Comparison of ENCODE assay signal across 9 mouse cellular contexts in the genomic region with DNA sequence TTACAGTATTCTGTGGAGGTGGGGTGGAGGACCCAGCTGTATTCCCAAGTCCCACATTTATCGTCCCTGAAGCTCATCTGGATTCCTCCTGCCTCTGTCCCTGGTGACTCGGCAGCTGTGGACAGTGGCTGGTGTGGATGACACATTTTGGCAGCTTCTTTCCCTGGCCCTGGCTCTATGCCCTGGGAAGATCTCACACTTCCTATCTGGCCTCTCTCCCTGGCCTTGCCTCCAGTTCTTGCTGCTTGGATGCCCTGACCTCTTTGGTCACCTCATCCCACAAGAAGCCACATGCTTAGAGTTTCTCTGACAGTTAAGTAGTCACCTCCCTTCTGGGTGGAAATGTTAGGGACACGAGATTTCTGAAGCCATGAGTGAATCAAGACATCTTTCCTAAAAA. TPM values are rescaled to one million over a fixed set of nuclear protein-coding genes. Genes with fewer than 3 reads are reported as not detected.
A peak's percentile ranks its signal among the peaks of the same experiment; 100 is the strongest.
DNase-seq lines count a peak whose midpoint lies in the region; ATAC-seq and TF ChIP-seq lines count a peak whose summit lies in the region.
"Had no signal": no experiment of that assay in that cellular context is flagged by ENCODE, and none has a peak within 500 bp of the region (broad histone marks: within the 10 kb centered on the region; RNA-seq: fewer than 3 reads in every experiment).

No protein-coding gene starts in this region.

- no peak overlapping the region for H3K4me3 ChIP-seq in liver, adult 2 months (ENCODE audit: insufficient read depth, low read depth, low read length)
- no peak overlapping the region for H3K4me3 ChIP-seq in liver, embryonic 11.5 days (ENCODE audit: low read depth, low read length)

- H3K27me3 ChIP-seq in liver, adult 2 months (ENCODE audit: control insufficient read depth, insufficient read depth, low read length): no peaks in the 10 kb centered on the region
- no peaks in the 10 kb centered on the region for H3K27me3 ChIP-seq in liver, embryonic 11.5 days (replicated peaks; ENCODE audit: control insufficient read depth, insufficient read depth, low read length)

- H3K9ac ChIP-seq in liver, adult 2 months (ENCODE audit: low read depth, low read length): no peak overlapping the region
- no peak overlapping the region for H3K9ac ChIP-seq in liver, embryonic 11.5 days (ENCODE audit: low read depth, low read length)
- H3K9ac ChIP-seq: forebrain, postnatal 0 days had no signal

- no peaks in the 10 kb centered on the region; the same call in 1 of the 2 replicates for H3K4me1 ChIP-seq in liver, adult 2 months (ENCODE audit: control insufficient read depth, insufficient read depth, low read length)
- no peaks in the 10 kb centered on the region for H3K4me1 ChIP-seq in liver, embryonic 11.5 days (replicated peaks; ENCODE audit: control insufficient read depth, insufficient read depth, low read length)

- ATAC-seq in liver, embryonic 11.5 days (replicated peaks; ENCODE audit: low FRiP score): no peak
- ATAC-seq: forebrain, postnatal 0 days had no signal

- 51% methylated on average over 3 of the region's 3 CpGs for WGBS in liver, adult 2 months
- 64% methylated on average over 3 of the region's 3 CpGs for WGBS in liver, embryonic 11.5 days

- no peak for TF ChIP-seq CTCF in liver, adult 2 months (IDR thresholded peaks at IDR 0.05; ENCODE audit: low read depth, low read length)

- no peak for TF ChIP-seq POLR2A in liver, adult 2 months (IDR thresholded peaks at IDR 0.05; ENCODE audit: extremely low read depth, insufficient read depth, low read length)

- H3K79me2 ChIP-seq in liver, adult 2 months (ENCODE audit: control insufficient read depth, insufficient read depth, low read length): no peaks in the 10 kb centered on the region

- H3K4me2 ChIP-seq in liver, embryonic 11.5 days: no peak overlapping the region

- H3K36me3 ChIP-seq in liver, adult 2 months (ENCODE audit: control insufficient read depth, insufficient read depth, low read length): no peaks in the 10 kb centered on the region
- no peaks in the 10 kb centered on the region for H3K36me3 ChIP-seq in liver, embryonic 11.5 days (ENCODE audit: control insufficient read depth, insufficient read depth, low read length)

- H3K9me3 ChIP-seq in liver, embryonic 11.5 days (ENCODE audit: control insufficient read depth, low read length): no peaks in the 10 kb centered on the region

- DNase-seq in cerebellum, adult 11-12 months: peak; percentile 4
- DNase-seq in cerebellum, adult 11 months: no peak
- DNase-seq in liver, adult 2 months (ENCODE audit: extremely low read depth, low read depth, low spot score): peak; percentile 8
- no peak for DNase-seq in liver, embryonic 11.5 days (ENCODE audit: low spot score)
- DNase-seq in heart, adult 8-10 months (ENCODE audit: low spot score): peak; percentile 62
- peak; percentile 67 for DNase-seq in lung, postnatal 14 days
- no peak for DNase-seq in thymus, postnatal 25 days
- DNase-seq in frontal cortex, postnatal 14 days (ENCODE audit: low spot score in 2 of 2): no peak
- DNase-seq: forebrain, postnatal 0 days had no signal

- no peak overlapping the region for H3K27ac ChIP-seq in liver, adult 2 months (replicated peaks; ENCODE audit: insufficient read depth, low read depth, low read length)
- H3K27ac ChIP-seq in liver, embryonic 11.5 days (ENCODE audit: low read depth, low read length): no peak overlapping the region

RNA-seq across cellular contexts. Expression of a gene that starts 35.9 kb away (rescaled TPM):
- 0.09 and 0.13 TPM in 2 replicates for total RNA-seq in liver, adult 2 months (2014; rRNA removed)
- 0.02 and 0.11 TPM in 2 replicates for polyA plus RNA-seq in liver, adult 2 months (2012; rRNA removed)
- polyA plus RNA-seq in liver, embryonic 11.5 days (2014; fragmentation: Nextera tagmentation; extraction: Ambion mirVana): 0.35 and 0.37 TPM in 2 replicates
- total RNA-seq in heart, adult 8-10 months (2022): 10 to 100 TPM in 1 of 4 experiments, 1 to 10 TPM in 3; 4.4 to 11.4 (median 6.6) TPM

Comparison
In these comparisons a context has a peak if more than half of its experiments do, and no peak if none do; other contexts are left out.
1. DNase-seq: peak in cerebellum, adult 11-12 months (single experiment), liver, adult 2 months (single experiment), heart, adult 8-10 months (single experiment) and lung, postnatal 14 days (single experiment); none in cerebellum, adult 11 months (single experiment), liver, embryonic 11.5 days (single experiment), thymus, postnatal 25 days (single experiment) and frontal cortex, postnatal 14 days (0 of 2).